Mouse (Mus musculus) C2C12 (cell line): ENCODE measurements around the gene Slc2a4.

ENCODE experiments used
- CEBPB ChIP-seq: IDR thresholded peaks from one replicate; pipeline ENCODE4 v1.6.1; 2011; ENCODE audit warnings: low read depth, mild to moderate bottlenecking, control low read depth, moderate library complexity
- CTCF ChIP-seq: IDR thresholded peaks from one replicate; pipeline ENCODE4 v1.5.1; 2011; ENCODE audit not compliant: control insufficient read depth, insufficient read depth, insufficient read length
- FOSL1 ChIP-seq: IDR thresholded peaks from one replicate; pipeline ENCODE4 v1.8.0; 2011; ENCODE audit warnings: mild to moderate bottlenecking, low read length; ENCODE audit not compliant: poor library complexity, insufficient read depth, severe bottlenecking
- MAX ChIP-seq: IDR thresholded peaks from one replicate; pipeline ENCODE4 v1.6.1; 2011; ENCODE audit warnings: mild to moderate bottlenecking, control low read depth
- MYOG ChIP-seq: IDR thresholded peaks from one replicate; pipeline ENCODE4 v1.6.1; 2011; ENCODE audit not compliant: control insufficient read depth, insufficient read length; ENCODE audit errors: extremely low read depth
- USF1 ChIP-seq: IDR thresholded peaks from one replicate; pipeline ENCODE4 v1.6.1; 2011; ENCODE audit warnings: low read depth, mild to moderate bottlenecking, control low read depth, moderate library complexity

DNA sequence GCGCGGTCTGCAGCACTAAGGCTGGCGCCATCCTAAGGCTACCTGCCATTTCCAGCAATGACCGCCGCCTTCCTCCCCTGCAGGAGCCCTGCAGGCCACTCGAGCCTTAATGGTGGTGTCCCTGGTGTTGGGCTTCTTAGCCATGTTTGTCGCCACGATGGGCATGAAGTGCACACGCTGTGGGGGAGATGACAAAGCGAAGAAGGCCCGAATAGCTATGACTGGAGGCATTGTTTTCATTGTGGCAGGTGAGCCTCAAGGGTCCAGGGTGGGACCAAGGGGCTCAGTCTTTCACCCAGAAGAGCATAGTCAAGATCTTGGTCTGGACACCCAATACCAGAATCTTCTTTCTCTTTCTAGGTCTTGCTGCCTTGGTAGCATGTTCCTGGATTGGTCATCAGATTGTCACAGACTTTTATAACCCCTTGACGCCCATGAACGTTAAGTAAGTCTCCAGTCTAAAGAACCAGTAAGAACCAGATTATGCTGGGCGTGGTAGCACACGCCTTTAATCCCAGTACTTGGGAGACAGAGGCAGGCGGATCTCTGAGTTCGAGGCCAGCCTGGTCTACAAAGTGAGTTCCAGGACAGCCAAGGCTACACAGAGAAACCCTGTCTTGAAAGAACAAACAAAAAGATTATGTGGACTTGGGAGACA lies 19.0 kb upstream of the Slc2a4 start:
- no peak for TF ChIP-seq CTCF
- no peak for TF ChIP-seq FOSL1
- TF ChIP-seq MAX: no peak
- no peak for TF ChIP-seq USF1
- TF ChIP-seq MYOG: no peak
- no peak for TF ChIP-seq CEBPB
